ENCODE assay signal across 12 mouse cellular contexts in the genomic region with DNA sequence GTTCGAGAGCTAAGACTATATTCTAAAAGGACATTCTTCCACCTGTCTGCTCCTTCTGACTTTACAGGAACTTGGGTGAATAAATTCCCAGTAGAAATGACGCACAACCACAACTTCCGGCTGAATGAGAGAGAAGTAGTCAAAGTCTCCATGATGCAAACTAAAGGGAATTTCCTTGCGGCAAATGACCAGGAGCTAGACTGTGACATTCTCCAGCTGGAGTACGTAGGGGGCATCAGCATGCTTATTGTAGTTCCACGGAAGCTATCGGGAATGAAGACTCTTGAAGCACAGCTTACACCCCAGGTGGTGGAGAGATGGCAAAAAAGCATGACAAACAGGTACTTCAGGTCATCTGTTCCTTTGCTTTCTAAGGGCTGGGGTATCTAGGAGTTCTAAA. TPM values are rescaled to one million over a fixed set of nuclear protein-coding genes. Genes with fewer than 3 reads are reported as not detected.
"Had no signal": no experiment of that assay in that cellular context is flagged by ENCODE, and none has a peak within 500 bp of the region (broad histone marks: within the 10 kb centered on the region; RNA-seq: fewer than 3 reads in every experiment).

No protein-coding gene starts in this region.

- DNase-seq: gastrocnemius, adult 2 months; gastrocnemius, postnatal 10 days; gastrocnemius, postnatal 25 days; heart, adult 2 months; heart, postnatal 36 days; kidney, adult 18-20 months; kidney, adult 8-10 months; kidney, postnatal 36 days; liver; liver, embryonic 13.5 days; liver, postnatal 0 days had no signal

RNA-seq across cellular contexts. Expression of gene Serpind1, which starts 8.5 kb away (rescaled TPM):
- total RNA-seq: granulocyte monocyte progenitor cell, adult 5-6 weeks had no signal
